In the genomic region with DNA sequence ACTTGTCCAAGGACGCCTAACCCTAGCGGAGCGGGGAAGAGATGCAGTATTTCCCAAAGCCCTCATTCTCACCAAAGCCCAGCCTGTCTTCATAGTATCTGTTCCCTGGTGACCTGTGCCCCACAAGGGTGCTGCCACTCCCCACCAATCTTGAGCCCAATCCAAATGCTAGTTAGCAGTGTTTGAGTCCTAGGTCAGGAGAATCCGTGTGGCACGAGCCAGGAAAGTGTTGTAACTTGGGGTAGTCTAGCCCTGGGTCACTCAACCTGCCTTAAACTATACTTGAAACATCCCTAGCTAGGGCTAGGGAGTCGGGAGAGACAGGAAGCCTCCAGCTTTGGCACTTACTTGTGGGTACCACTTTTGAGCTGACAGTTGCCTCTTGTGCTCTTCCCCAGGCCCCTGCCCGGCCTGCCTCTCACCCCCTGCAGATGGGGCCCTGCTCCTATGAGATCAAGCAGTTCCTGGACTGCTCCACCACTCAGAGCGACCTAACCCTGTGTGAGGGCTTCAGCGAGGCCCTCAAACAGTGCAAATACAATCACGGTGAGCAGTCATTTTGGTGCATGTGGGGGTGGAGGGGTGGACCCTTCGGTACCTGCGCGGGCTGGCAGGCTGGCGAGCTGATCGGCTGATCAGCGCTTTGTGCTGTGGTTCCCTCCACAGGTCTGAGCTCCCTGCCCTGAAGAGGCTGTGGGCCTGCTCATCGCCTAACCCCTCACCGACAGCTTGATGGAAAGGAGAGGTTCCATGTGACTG, we compare ENCODE assay signal across 10 mouse cellular contexts. TPM values are rescaled to one million over a fixed set of nuclear protein-coding genes. Genes with fewer than 3 reads are reported as not detected.
DNase-seq lines count a peak whose midpoint lies in the region; ATAC-seq and TF ChIP-seq lines count a peak whose summit lies in the region.
"Had no signal": no experiment of that assay in that cellular context is flagged by ENCODE, and none has a peak within 500 bp of the region (broad histone marks: within the 10 kb centered on the region; RNA-seq: fewer than 3 reads in every experiment).

No protein-coding gene starts in this region.

- H3K27me3 ChIP-seq in lung, embryonic 14.5 days (ENCODE audit: insufficient read depth, low read length): peaks cover 18% of the 10 kb centered on the region
- H3K27me3 ChIP-seq in heart, embryonic 16.5 days (ENCODE audit: control insufficient read depth, insufficient read depth, low read length): no peaks in the 10 kb centered on the region

- peaks cover 7% of the 10 kb centered on the region; the same call in 1 of the 2 replicates for H3K4me1 ChIP-seq in lung, embryonic 14.5 days (ENCODE audit: insufficient read depth)
- H3K4me1 ChIP-seq in heart, embryonic 16.5 days (ENCODE audit: control insufficient read depth, insufficient read depth, low read length): peaks cover 20% of the 10 kb centered on the region

- no peaks in the 10 kb centered on the region for H3K9me3 ChIP-seq in lung, embryonic 14.5 days (ENCODE audit: low read depth, low read length)
- no peaks in the 10 kb centered on the region for H3K9me3 ChIP-seq in heart, embryonic 16.5 days (replicated peaks; ENCODE audit: control insufficient read depth, low read length)
- H3K9me3 ChIP-seq: embryonic facial prominence, embryonic 15.5 days had no signal

- no peaks in the 10 kb centered on the region for H3K36me3 ChIP-seq in lung, embryonic 14.5 days (ENCODE audit: insufficient read depth)
- no peaks in the 10 kb centered on the region for H3K36me3 ChIP-seq in heart, embryonic 16.5 days (ENCODE audit: control insufficient read depth, insufficient read depth)
- H3K36me3 ChIP-seq: embryonic facial prominence, embryonic 15.5 days had no signal

- WGBS in lung, embryonic 14.5 days: 40% methylated on average over 18 of the region's 18 CpGs
- 35% methylated on average over 18 of the region's 18 CpGs for WGBS in heart, embryonic 16.5 days

- H3K4me2 ChIP-seq in lung, embryonic 14.5 days: peak overlapping the region; percentile 76
- H3K4me2 ChIP-seq in heart, embryonic 16.5 days (ENCODE audit: low read depth, low read length): peak overlapping the region; percentile 80

- DNase-seq in cerebellum, adult 9-11 months: peak; percentile 53
- no peak for DNase-seq in cerebellum, postnatal 36 days
- no peak for DNase-seq in lung, embryonic 14.5 days
- DNase-seq in lung, postnatal 4 days: no peak
- DNase-seq in embryo, embryonic 11 days: no peak
- DNase-seq in embryo, embryonic 9.5 days (ENCODE audit: extremely low spot score): no peak
- DNase-seq: left cerebral cortex, postnatal 4 days had no signal

- no peak overlapping the region for H3K9ac ChIP-seq in lung, embryonic 14.5 days
- peak overlapping the region; percentile 84 for H3K9ac ChIP-seq in heart, embryonic 16.5 days (ENCODE audit: low read length)

- no peak for ATAC-seq in lung, embryonic 14.5 days (ENCODE audit: insufficient read depth)
- no peak for ATAC-seq in heart, embryonic 16.5 days (replicated peaks; ENCODE audit: extremely low read depth, insufficient read depth, low FRiP score)
- peak; percentile 17 for ATAC-seq in neutrophil, adult 5-6 weeks (ENCODE audit: extremely low read depth, insufficient number of reproducible peaks, low FRiP score, poor library complexity, severe bottlenecking)

- H3K4me3 ChIP-seq in lung, embryonic 14.5 days (ENCODE audit: low read depth, low read length): no peak overlapping the region; the same call in 1 of the 2 replicates
- peak overlapping the region; percentile 60 for H3K4me3 ChIP-seq in heart, embryonic 16.5 days (ENCODE audit: low read length)

- no peak for TF ChIP-seq CTCF in lung, embryonic 14.5 days (IDR thresholded peaks at IDR 0.05; ENCODE audit: low read depth)

- peak overlapping the region; percentile 10; the same call in 1 of the 2 replicates for H3K27ac ChIP-seq in lung, embryonic 14.5 days (ENCODE audit: low read depth)
- peak overlapping the region; percentile 11; the same call in 1 of the 2 replicates for H3K27ac ChIP-seq in heart, embryonic 16.5 days (ENCODE audit: low read length)
- H3K27ac ChIP-seq: embryonic facial prominence, embryonic 15.5 days had no signal

RNA-seq across cellular contexts. Expression of a gene that starts 0.8 kb away (rescaled TPM):
- polyA plus RNA-seq in lung, embryonic 14.5 days (2014; fragmentation: Nextera tagmentation; extraction: Ambion mirVana): 61.8 and 61.9 TPM in 2 replicates
- polyA plus RNA-seq in heart, embryonic 16.5 days (2015; fragmentation: Nextera tagmentation; extraction: Ambion mirVana): 26.4 and 30.3 TPM in 2 replicates
- total RNA-seq in neutrophil, adult 5-6 weeks (2017): 1.5 and 2.0 TPM in 2 replicates

RNA-seq across cellular contexts. Expression of a gene that starts 3.4 kb away (rescaled TPM):
- polyA plus RNA-seq in lung, embryonic 14.5 days (2014; fragmentation: Nextera tagmentation; extraction: Ambion mirVana): 0.30 and 0.39 TPM in 2 replicates
- polyA plus RNA-seq in heart, embryonic 16.5 days (2015; fragmentation: Nextera tagmentation; extraction: Ambion mirVana): 0.42 and 0.44 TPM in 2 replicates
- total RNA-seq in neutrophil, adult 5-6 weeks (2017): 0.81 TPM in 1 of 2 replicates, not detected in the other

RNA-seq across cellular contexts. Expression of a gene that starts 4.2 kb away (rescaled TPM):
- polyA plus RNA-seq in lung, embryonic 14.5 days (2014; fragmentation: Nextera tagmentation; extraction: Ambion mirVana): 24.3 and 35.2 TPM in 2 replicates
- polyA plus RNA-seq in heart, embryonic 16.5 days (2015; fragmentation: Nextera tagmentation; extraction: Ambion mirVana): 655 and 710 TPM in 2 replicates
- total RNA-seq in neutrophil, adult 5-6 weeks (2017): 66.8 and 75.6 TPM in 2 replicates

RNA-seq across cellular contexts. Expression of a gene that starts 5.8 kb away (rescaled TPM):
- polyA plus RNA-seq in lung, embryonic 14.5 days (2014; fragmentation: Nextera tagmentation; extraction: Ambion mirVana): 0.63 and 0.87 TPM in 2 replicates
- 0.56 and 0.72 TPM in 2 replicates for polyA plus RNA-seq in heart, embryonic 16.5 days (2015; fragmentation: Nextera tagmentation; extraction: Ambion mirVana)
- 76.5 and 79.1 TPM in 2 replicates for total RNA-seq in neutrophil, adult 5-6 weeks (2017)
- total RNA-seq: left cerebral cortex, postnatal 4 days had no signal

RNA-seq across cellular contexts. Expression of a gene that starts 15.7 kb away (rescaled TPM):
- polyA plus RNA-seq in lung, embryonic 14.5 days (2014; fragmentation: Nextera tagmentation; extraction: Ambion mirVana): 199 and 219 TPM in 2 replicates
- 112 and 114 TPM in 2 replicates for polyA plus RNA-seq in heart, embryonic 16.5 days (2015; fragmentation: Nextera tagmentation; extraction: Ambion mirVana)
- 45.7 and 54.5 TPM in 2 replicates for total RNA-seq in neutrophil, adult 5-6 weeks (2017)

Comparison
In these comparisons a context has a peak if more than half of its experiments do, and no peak if none do; other contexts are left out.
1. RNA of a gene that starts 4.2 kb away (polyA plus RNA-seq): 655 to 710 TPM in heart, embryonic 16.5 days; 24.3 to 35.2 TPM in lung, embryonic 14.5 days; every median in the first group is over 10 times any median in the second.